Mouse (Mus musculus) lung, adult 2 months (tissue): ENCODE data around the gene Stat3. TPM values are rescaled to one million over a fixed set of nuclear protein-coding genes. Genes with fewer than 3 reads are reported as not detected.
A peak's percentile ranks its signal among the peaks of the same experiment; 100 is the strongest.

Experiments used
- DNase-seq: peaks from one replicate; pipeline ENCODE4 v3.0.0; 2022
- H3K4me1 ChIP-seq: fragments of 200-500 bp; 2 replicates; pipeline ENCODE4 v1.6.1; 2011; ENCODE audit warnings: low read length; ENCODE audit not compliant: control insufficient read depth, insufficient read depth
- H3K4me3 ChIP-seq: fragments of 200-500 bp; replicated peaks from 2 replicates; pipeline ENCODE3; 2011; ENCODE audit warnings: low read depth, mild to moderate bottlenecking, control low read depth, low read length; ENCODE audit errors: extremely low read depth
- CTCF ChIP-seq: fragments of 200-500 bp; IDR thresholded peaks from 2 replicates; pipeline ENCODE4 v1.5.1; 2011; ENCODE audit warnings: mild to moderate bottlenecking, low read length, control low read depth; ENCODE audit not compliant: insufficient read depth
- POLR2A ChIP-seq: fragments of 200-500 bp; IDR thresholded peaks from 2 replicates; pipeline ENCODE4 v1.6.1; 2011; ENCODE audit warnings: low read depth, mild to moderate bottlenecking, control low read depth, low read length, borderline replicate concordance; ENCODE audit errors: extremely low read depth
- WGBS: fragments of 180-500 bp; shearing (Covaris S2); methylation state at CpG from one replicate; pipeline ENCODE4 v1.1.7; 2018; 5-methylcytosine and 5-hydroxymethylcytosine counted together
- polyA plus RNA-seq: library from polyadenylated mRNA; depleted of rRNA; stranded (reverse); fragments of >200 nt; gene quantifications from 2 replicates; pipeline ENCODE4 v1.2.3, GENCODE M21; 2012

The Stat3 gene
- polyA plus RNA-seq, 1 experiment = 147 TPM

DNA sequence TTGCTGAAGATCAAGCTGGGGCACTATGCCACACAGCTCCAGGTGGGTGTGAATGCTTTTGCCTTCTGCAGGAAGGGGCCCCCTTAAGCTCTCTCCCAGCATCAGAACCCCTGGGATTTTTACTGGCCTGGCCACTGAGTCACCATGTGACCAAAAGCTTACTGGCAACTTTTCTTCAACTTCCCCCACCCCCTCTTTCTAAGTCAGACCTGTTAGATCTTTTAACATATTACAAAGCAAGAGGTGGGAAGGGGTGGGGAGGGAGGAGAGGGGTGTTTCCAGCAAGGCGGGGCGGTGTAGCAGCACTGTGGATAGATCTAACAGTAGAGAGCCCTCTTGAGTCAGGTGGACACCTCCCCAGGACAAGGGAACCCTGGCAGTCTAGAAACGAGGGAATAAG lies 77.5 kb downstream of the Stat3 start:
- no peak overlapping the region for H3K4me3 ChIP-seq
- TF ChIP-seq CTCF = no peak
- no peak for TF ChIP-seq POLR2A

DNA sequence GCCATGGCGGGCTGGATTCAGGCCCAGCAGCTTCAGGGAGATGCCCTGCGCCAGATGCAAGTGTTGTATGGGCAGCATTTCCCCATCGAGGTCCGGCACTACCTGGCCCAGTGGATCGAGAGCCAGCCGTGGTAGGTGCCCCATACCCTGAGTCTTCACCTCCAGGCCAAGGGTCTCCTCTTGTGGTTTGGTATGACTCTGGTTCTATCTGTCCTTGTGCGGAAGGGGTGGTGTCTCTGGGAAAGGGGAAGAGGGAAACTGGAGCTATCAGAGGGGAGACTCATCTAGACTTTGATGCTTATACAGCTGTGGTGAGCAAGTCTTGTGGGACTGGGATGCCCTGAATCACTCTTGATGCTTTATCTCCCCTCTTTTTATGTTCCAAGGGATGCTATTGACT lies 78.0 kb downstream of the Stat3 start:
- 87% methylated on average over 7 of the region's 7 CpGs for WGBS
- H3K4me3 ChIP-seq = no peak overlapping the region
- TF ChIP-seq POLR2A (no peak), CTCF (no peak)
- peaks cover 5% of the 10 kb centered on the region; the same call in 1 of the 2 replicates for H3K4me1 ChIP-seq
- DNase-seq = no peak

More for the DNA sequence above, 77.5 kb downstream of the Stat3 start:
- 55% methylated on average over 3 of the region's 3 CpGs for WGBS
- H3K4me1 ChIP-seq = peaks cover 5% of the 10 kb centered on the region; the same call in 1 of the 2 replicates
- DNase-seq = no peak

DNA sequence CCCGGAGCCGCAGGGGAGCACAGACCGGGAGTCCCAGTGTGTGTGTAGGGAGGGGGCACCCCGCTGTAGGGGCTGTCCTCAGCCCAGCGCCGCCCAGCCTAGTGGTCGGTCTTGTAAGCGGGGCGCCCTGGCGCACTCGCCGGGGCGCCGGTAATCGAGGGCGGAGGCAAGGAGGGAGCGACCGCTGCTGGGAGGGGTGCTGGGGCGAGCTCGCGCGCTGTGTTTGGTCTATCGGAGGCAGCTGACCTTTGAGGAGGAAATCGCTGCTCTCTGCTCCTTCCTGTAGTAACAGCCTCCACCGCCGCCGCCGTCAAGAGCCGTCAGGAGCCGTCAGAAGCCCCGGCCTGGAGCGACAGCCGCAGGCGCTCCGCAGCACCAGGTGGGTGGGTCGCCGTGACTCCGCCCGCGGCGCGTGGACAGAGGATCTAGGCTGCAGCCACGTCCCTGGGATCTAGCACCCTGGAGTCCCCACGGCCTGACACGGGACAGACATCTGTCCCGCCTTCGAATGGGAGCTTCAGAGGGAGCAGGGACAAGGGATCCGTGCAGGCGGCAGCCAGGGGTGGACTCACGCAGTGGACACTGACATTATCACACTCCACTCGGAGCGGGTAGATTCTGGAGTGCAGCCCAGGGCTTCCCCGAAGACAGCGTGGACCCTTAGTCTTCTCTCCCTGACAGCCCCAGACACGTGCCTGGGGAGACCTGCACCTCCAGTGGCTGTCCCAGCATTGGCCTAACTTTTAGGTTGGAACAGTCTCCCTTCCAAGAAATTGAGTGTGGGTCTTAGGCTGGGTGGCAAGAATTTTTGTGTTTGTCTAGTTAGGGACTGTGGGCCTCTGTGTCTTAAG lies 78.9 kb downstream of the Stat3 start:
- Histone ChIP-seq H3K4me3 (peak overlapping the region; percentile 81), H3K4me1 (peaks cover 5% of the 10 kb centered on the region; the same call in 1 of the 2 replicates)
- under 1% methylated on average over 55 of the region's 55 CpGs for WGBS
- TF ChIP-seq POLR2A (peak; percentile 45; the same call in 1 of the 2 replicates), CTCF (no peak)
- peak; percentile 87 for DNase-seq

- Histone ChIP-seq H3K4me1 (peaks cover 5% of the 10 kb centered on the region; the same call in 1 of the 2 replicates), H3K4me3 (peak overlapping the region; percentile 13)
- TF ChIP-seq CTCF = no peak
- no peak for TF ChIP-seq POLR2A
- 45% methylated on average over 6 of the region's 6 CpGs for WGBS
- DNase-seq = no peak
Measured at GRCm38 (mm10) chr11:100859579-100860075, 79.7 kb downstream of the Stat3 start.

DNA sequence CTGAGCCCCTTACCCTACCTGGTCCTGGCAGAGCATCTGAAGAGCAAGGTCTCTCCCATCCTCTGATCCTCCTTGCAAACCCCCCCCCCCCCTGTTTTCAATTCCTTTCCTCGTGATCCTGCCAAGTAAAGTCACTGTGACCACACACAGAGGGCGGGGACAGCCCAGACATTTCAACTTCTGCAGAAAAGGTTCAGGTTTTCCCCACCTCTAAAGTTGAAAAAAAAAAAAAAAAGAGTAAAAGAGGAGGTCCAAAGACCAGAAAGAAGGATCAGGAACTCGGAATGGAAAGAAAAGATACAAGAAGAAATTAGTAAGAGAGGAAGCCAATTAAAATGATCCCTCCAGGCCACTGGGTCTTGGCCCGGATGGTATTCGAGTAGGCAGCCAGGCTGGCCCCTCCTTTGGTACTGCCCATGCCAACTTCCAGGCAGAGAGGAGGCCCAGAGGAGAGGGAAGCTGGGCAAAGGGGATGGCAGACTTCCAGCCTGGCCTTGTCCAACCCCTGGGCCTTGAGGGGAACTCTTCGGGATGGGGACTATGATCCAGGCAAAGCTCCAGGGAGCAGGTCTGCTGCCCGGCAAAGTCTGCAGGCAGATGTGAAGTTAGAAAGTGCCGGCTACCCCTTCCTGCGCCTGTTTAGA lies 80.3 kb downstream of the Stat3 start, which contains the start of gene Stat5a:
Gene Stat5a (plus strand): TSS at position 417 of the 644 bp plus-strand sequence.
- peak; percentile 60 for DNase-seq
- Histone ChIP-seq H3K4me1 (peaks cover 5% of the 10 kb centered on the region; the same call in 1 of the 2 replicates), H3K4me3 (peak within 1 kb of the TSS; percentile 81)
- 28% methylated on average over 9 of the region's 9 CpGs for WGBS
- TF ChIP-seq POLR2A (no peak), CTCF (no peak)

DNA sequence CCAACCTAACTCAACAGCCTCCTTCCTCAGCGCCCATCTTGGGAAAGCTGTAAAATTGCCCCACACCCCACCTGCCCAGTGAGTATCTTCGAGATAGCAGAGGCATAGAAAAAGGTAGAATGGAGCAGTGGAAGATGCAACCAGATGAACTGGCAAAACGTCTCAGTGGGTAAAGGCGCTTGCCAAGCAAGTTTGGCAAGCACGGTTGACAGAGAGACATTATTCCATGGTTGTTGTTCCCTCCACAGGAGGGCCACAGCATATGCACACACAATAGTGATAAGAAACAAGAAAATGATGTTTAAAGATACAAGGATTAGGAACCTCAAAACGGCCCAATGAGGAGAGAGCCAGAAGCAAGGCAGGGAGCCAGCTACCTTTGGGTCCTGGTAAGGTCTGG lies 81.4 kb downstream of the Stat3 start:
- Histone ChIP-seq H3K4me3 (no peak overlapping the region), H3K4me1 (peaks cover 5% of the 10 kb centered on the region; the same call in 1 of the 2 replicates)
- no peak for DNase-seq
- WGBS = 69% methylated on average over 6 of the region's 6 CpGs
- no peak for TF ChIP-seq CTCF
- TF ChIP-seq POLR2A = no peak

- TF ChIP-seq CTCF (no peak), POLR2A (no peak)
- WGBS = 89% methylated on average over 4 of the region's 4 CpGs
Measured at GRCm38 (mm10) chr11:100855178-100855577, 84.2 kb downstream of the Stat3 start.

DNA sequence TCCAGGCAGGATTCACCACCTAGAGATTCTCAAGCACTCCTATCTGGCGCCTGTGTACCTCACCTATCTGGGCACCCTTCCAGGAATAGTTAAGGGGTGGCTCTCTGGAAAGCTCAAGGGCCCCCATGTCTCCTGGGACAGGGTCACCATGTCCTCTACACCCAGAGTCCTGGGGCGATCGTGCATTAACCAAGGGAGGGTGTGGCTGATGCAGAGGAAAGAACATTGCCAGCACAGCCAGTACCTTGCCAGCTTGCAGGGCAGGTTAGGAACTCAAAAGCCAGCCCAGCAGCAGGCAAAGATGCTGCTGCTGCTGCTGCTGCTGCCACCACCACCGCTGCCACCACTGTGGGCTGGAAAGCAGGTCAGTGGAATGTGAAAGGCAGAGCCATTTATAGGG lies 85.1 kb downstream of the Stat3 start:
- H3K4me1 ChIP-seq = peaks cover under 1% of the 10 kb centered on the region; the same call in 1 of the 2 replicates
- TF ChIP-seq POLR2A (no peak), CTCF (no peak)
- no peak for DNase-seq
- no peak overlapping the region for H3K4me3 ChIP-seq
- WGBS = 55% methylated on average over 4 of the region's 4 CpGs

More at GRCm38 (mm10) chr11:100855178-100855577, 84.2 kb downstream of the Stat3 start:
- DNase-seq = no peak
- no peak overlapping the region for H3K4me3 ChIP-seq
- H3K4me1 ChIP-seq = 0 out of 2 replicates have a peak, but pooled peaks cover 2% of the 10 kb centered on the region

DNA sequence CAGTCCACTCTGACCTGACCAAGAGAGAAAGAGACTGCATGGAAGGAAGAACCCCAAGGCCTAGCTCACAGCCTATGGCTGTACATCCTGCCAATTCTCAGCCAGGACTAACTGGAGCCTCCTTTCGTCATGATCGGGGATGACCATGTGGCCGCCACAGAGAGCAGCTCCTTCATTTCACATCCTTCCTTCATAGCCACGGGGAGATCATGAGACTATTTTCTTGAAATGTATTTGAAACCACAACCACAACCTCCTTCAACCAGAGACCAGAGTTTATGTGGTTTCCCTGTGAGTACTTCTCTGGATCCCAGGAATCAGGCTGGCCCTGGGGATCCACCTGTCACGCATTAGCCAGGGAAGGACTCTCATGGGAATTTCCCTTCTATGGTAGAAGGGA lies 86.3 kb downstream of the Stat3 start:
- DNase-seq = no peak
- peaks cover 7% of the 10 kb centered on the region for H3K4me1 ChIP-seq
- no peak overlapping the region for H3K4me3 ChIP-seq
- WGBS = 66% methylated on average over 5 of the region's 5 CpGs
- no peak for TF ChIP-seq POLR2A
- TF ChIP-seq CTCF = no peak
